Mouse (Mus musculus): ENCODE measurements around the gene Sdf2. TPM values are rescaled to one million over a fixed set of nuclear protein-coding genes. Genes with fewer than 3 reads are reported as not detected.
"Not testable (repeated sequence)": the region's sequence is repeated elsewhere in the genome, so short reads cannot be mapped to it uniquely, and the experiment has no call there.

Gene Sdf2
- polyA plus RNA-seq, 1 experiment from 2014 or later, result 58.0 TPM

DNA sequence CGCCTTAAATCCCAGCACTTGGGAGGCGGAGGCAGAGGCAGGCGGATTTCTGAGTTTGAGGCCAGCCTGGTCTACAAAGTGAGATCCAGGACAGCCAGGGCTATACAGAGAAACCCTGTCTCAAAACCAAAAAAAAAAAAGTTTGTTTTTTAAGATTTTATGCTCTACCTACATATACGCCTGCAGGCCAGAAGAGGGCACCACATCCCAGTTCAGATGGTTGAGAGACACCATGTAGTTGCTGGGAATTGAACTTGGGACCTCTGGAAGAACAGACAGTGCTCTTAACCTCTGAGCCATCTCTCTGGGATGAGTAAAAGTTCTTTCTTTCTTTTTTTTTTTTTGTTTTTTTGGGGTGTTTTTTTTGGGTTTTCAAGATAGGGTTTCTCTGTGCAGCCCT lies 30.6 kb downstream of the Sdf2 start:
- H3K9me3 ChIP-seq (replicated peaks; ENCODE audit: control insufficient read depth, low read length); H3K27me3 ChIP-seq (ENCODE audit: control insufficient read depth, insufficient read depth, low read length); H3K27ac ChIP-seq (ENCODE audit: low read length); H3K4me3 ChIP-seq (ENCODE audit: low read length); H3K4me1 ChIP-seq (ENCODE audit: control insufficient read depth, insufficient read depth, low read length); ATAC-seq (replicated peaks; ENCODE audit: extremely low read depth, insufficient read depth, low FRiP score); H3K9ac ChIP-seq (ENCODE audit: low read length); H3K4me2 ChIP-seq (ENCODE audit: low read depth, low read length): not testable (repeated sequence)
- peaks cover 83% of the 10 kb centered on the region for H3K36me3 ChIP-seq (ENCODE audit: control insufficient read depth, insufficient read depth)
- WGBS, result 93% methylated on average over 4 of the region's 4 CpGs

DNA sequence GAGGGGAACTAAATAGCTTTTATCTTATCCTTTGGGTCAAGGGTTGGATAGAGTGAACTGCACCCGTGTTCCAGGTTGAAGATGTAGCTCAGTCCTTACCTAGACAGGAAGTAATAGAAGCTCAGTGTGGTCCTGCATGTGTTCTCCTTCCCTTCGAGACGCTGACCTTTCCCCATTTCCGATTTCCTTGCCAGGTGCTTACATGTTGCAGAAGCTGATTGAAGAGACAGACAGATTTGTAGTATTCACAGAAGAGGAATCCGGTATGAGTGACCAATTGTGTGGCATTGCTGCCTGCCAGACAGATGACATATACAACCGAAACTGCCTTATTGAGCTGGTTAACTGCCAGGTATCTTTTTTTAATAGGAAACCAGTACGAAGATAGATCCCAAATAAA lies 33.3 kb downstream of the Sdf2 start:
- 77% methylated on average over 7 of the region's 7 CpGs for WGBS
- Histone ChIP-seq H3K9ac (ENCODE audit: low read length) (no peak overlapping the region), H3K9me3 (replicated peaks; ENCODE audit: control insufficient read depth, low read length) (no peaks in the 10 kb centered on the region), H3K36me3 (ENCODE audit: control insufficient read depth, insufficient read depth) (peaks cover 73% of the 10 kb centered on the region), H3K4me1 (ENCODE audit: control insufficient read depth, insufficient read depth, low read length) (no peaks in the 10 kb centered on the region), H3K27ac (ENCODE audit: low read length) (no peak overlapping the region), H3K4me3 (ENCODE audit: low read length) (no peak overlapping the region), H3K27me3 (ENCODE audit: control insufficient read depth, insufficient read depth, low read length) (no peaks in the 10 kb centered on the region), H3K4me2 (ENCODE audit: low read depth, low read length) (no peak overlapping the region)
- no peak; the same call in 1 of the 2 replicates for ATAC-seq (replicated peaks; ENCODE audit: extremely low read depth, insufficient read depth, low FRiP score)

DNA sequence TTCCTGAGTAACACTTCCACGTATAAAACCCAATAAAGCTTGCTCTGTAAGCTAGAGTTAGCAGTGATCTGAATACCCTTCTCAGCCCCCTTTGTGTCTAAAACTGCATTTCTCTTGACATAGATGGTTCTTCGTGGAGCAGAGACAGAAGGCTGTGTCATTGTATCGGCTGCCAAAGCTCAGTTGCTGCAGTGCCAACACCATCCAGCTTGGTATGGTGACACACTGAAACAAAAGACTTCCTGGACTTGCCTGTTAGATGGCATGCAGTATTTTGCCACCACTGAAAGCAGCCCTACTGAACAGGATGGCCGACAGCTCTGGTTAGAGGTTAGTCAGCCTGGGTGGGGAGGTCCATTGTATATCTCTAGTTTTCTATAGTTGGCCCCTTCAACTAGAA lies 34.0 kb downstream of the Sdf2 start:
- Histone ChIP-seq H3K4me1 (ENCODE audit: control insufficient read depth, insufficient read depth, low read length) (no peaks in the 10 kb centered on the region), H3K4me2 (ENCODE audit: low read depth, low read length) (no peak overlapping the region), H3K9ac (ENCODE audit: low read length) (no peak overlapping the region), H3K27me3 (ENCODE audit: control insufficient read depth, insufficient read depth, low read length) (no peaks in the 10 kb centered on the region), H3K9me3 (replicated peaks; ENCODE audit: control insufficient read depth, low read length) (no peaks in the 10 kb centered on the region), H3K36me3 (ENCODE audit: control insufficient read depth, insufficient read depth) (peaks cover 74% of the 10 kb centered on the region), H3K4me3 (ENCODE audit: low read length) (no peak overlapping the region), H3K27ac (ENCODE audit: low read length) (no peak overlapping the region)
- ATAC-seq (replicated peaks; ENCODE audit: extremely low read depth, insufficient read depth, low FRiP score), result no peak
- WGBS, result 87% methylated on average over 4 of the region's 4 CpGs

DNA sequence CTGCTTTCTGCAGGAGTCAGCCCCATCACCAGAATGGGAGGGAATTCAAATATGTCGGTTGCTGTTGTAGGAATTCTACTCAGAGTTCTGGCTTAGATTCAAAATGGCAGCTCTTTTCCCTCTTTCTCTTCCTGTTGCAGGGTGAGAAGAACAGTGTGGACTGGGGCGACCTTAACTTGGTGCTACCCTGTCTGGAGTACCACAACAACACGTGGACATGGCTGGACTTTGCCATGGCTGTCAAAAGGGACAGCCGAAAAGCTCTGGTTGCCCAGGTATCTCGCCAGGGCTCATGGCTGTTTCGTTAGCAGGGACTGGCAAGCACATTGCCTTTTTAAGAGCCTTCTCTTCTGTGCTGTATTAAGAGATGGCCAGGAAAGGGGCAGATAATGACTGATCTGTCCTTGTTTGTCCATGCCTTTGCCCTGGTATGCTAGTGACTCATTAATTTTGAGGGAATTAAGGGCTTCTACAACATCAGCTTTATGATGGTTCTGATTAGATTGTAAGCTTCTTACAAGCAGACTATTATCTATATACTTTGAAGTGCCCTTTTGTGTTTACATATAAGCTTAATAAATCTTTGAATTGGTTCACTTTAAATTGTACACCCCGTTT lies 43.7 kb downstream of the Sdf2 start:
- Histone ChIP-seq H3K27me3 (ENCODE audit: control insufficient read depth, insufficient read depth, low read length) (no peaks in the 10 kb centered on the region), H3K36me3 (ENCODE audit: control insufficient read depth, insufficient read depth) (peaks cover 58% of the 10 kb centered on the region), H3K4me1 (ENCODE audit: control insufficient read depth, insufficient read depth, low read length) (no peaks in the 10 kb centered on the region), H3K9me3 (replicated peaks; ENCODE audit: control insufficient read depth, low read length) (no peaks in the 10 kb centered on the region), H3K4me3 (ENCODE audit: low read length) (no peak overlapping the region), H3K9ac (ENCODE audit: low read length) (no peak overlapping the region), H3K4me2 (ENCODE audit: low read depth, low read length) (no peak overlapping the region), H3K27ac (ENCODE audit: low read length) (no peak overlapping the region)
- ATAC-seq (replicated peaks; ENCODE audit: extremely low read depth, insufficient read depth, low FRiP score), result no peak
- WGBS, result 87% methylated on average over 7 of the region's 7 CpGs

DNA sequence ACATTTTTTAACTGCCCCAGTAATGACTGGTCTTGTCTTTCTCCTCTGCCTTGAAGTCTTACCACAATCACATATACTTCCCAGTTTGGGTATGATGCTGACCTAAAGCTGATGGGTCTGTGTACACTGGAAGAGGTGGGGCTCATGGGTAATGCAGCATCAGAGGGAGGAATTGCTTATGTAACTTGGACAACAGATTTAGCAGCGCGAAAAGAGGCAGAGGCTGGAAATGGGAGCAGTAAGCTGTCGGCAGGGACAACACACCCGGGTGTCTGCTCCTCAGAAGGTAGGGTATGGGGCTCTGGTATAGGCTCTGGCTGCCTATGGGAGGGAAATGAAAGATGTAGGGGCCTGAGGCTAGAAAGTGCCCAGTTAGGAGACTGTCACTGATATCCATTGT lies 45.1 kb downstream of the Sdf2 start, which contains the start of gene BC030499:
Gene BC030499 (plus strand): TSS at position 188 of the 400 bp plus-strand sequence.
- Histone ChIP-seq H3K4me1 (ENCODE audit: control insufficient read depth, insufficient read depth, low read length) (no peaks in the 10 kb centered on the region), H3K4me3 (ENCODE audit: low read length) (no peak within 1 kb of the TSS), H3K4me2 (ENCODE audit: low read depth, low read length) (no peak within 1 kb of the TSS), H3K9ac (ENCODE audit: low read length) (no peak within 1 kb of the TSS), H3K27me3 (ENCODE audit: control insufficient read depth, insufficient read depth, low read length) (no peaks in the 10 kb centered on the region), H3K9me3 (replicated peaks; ENCODE audit: control insufficient read depth, low read length) (no peaks in the 10 kb centered on the region), H3K27ac (ENCODE audit: low read length) (no peak within 1 kb of the TSS), H3K36me3 (ENCODE audit: control insufficient read depth, insufficient read depth) (peaks cover 44% of the 10 kb centered on the region)
- ATAC-seq (replicated peaks; ENCODE audit: extremely low read depth, insufficient read depth, low FRiP score), result no peak
- 88% methylated on average over 4 of the region's 4 CpGs for WGBS

DNA sequence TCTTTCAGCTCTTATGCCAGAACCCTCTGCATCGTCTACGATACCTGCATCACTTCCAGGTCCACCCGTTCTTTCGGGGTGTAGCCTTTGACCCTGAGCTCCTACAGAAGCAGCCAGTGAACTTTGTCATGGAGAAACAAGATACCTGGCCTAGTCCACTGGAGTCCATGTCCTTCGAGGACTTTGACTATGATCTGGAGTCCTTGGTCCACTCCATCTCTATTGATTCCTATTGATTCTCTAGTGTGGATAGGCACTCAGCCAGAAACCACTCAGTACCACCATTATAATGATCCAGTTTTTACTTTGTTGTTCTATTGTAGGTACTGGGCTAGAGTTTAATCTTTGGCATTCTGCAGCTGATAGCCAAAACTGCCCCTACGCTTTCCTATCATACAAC lies 49.0 kb downstream of the Sdf2 start:
- no peak for ATAC-seq (replicated peaks; ENCODE audit: extremely low read depth, insufficient read depth, low FRiP score)

DNA sequence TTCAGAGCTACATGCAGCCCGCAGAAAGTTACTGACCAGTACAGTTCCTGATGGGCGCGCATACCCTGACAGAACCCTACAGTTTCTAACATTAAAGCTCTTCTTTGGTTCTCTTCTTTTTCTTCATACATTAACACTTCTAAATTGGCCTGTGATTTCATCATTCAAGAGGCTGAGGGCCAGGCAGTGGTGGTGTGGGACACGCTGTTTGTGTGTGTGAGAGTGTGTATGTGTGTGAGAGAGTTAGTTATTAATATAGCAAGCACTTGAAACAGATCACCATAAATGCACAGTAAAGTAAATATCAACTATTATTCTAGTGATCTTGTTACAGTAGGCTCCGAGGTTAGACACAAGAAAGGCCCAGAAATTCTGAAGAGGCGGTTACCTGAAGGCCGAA lies 55.4 kb downstream of the Sdf2 start:
- no peaks in the 10 kb centered on the region for H3K9me3 ChIP-seq (replicated peaks; ENCODE audit: control insufficient read depth, low read length)
- WGBS, result 60% methylated on average over 7 of the region's 7 CpGs
- no peaks in the 10 kb centered on the region for H3K27me3 ChIP-seq (ENCODE audit: control insufficient read depth, insufficient read depth, low read length)

More for the DNA sequence above, 49.0 kb downstream of the Sdf2 start:
- Histone ChIP-seq H3K27ac (ENCODE audit: low read length) (no peak overlapping the region), H3K4me1 (ENCODE audit: control insufficient read depth, insufficient read depth, low read length) (no peaks in the 10 kb centered on the region), H3K4me2 (ENCODE audit: low read depth, low read length) (no peak overlapping the region), H3K4me3 (ENCODE audit: low read length) (no peak overlapping the region), H3K9me3 (replicated peaks; ENCODE audit: control insufficient read depth, low read length) (no peaks in the 10 kb centered on the region), H3K9ac (ENCODE audit: low read length) (no peak overlapping the region), H3K36me3 (ENCODE audit: control insufficient read depth, insufficient read depth) (peaks cover 12% of the 10 kb centered on the region; the same call in 1 of the 2 replicates), H3K27me3 (ENCODE audit: control insufficient read depth, insufficient read depth, low read length) (no peaks in the 10 kb centered on the region)
- 90% methylated on average over 6 of the region's 6 CpGs for WGBS

DNA sequence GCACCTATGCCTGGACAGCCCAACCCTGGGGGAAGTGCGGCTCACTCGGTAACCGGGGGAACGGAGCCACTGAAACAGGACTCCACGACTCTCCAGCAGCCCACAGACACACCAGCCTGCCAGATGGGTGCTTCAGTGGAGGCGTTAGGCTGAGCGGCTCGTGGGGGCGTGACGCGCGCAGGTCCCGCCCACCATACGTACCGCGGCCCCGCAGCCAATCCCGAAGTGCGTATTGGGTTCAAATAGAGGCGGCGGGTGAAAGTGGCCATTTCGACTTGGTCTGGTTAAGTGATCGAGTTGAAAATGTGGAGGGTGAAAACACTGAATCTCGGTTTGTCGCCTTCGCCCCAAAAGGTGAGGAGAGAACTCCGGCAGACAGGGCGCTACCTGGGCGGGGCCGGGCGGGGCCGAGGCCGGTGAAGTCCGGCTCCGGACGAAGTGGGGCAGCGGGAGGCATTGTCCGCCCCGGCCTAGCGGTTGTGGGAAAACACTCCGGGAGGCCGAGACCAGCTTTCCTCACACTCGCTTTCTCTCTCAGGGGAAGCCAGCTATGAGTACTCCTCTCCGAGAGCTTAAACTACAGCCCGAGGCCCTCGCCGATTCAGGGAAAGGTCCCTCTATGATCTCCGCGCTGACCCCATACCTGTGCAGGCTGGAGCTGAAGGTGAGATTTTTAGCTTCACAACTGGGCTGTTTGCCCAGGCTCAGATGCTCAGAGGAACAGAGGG lies 56.0 kb downstream of the Sdf2 start, which contains the start of gene Spag5:
Gene Spag5 (plus strand): TSS at position 173 of the 728 bp plus-strand sequence.
- WGBS, result 0% methylated on average over 49 of the region's 49 CpGs
- peak within 1 kb of the TSS; percentile 73 for H3K27ac ChIP-seq (ENCODE audit: low read length)
- peak within 1 kb of the TSS; percentile 84 for H3K9ac ChIP-seq (ENCODE audit: low read length)
- H3K27me3 ChIP-seq (ENCODE audit: control insufficient read depth, insufficient read depth, low read length), result no peaks in the 10 kb centered on the region
- H3K4me3 ChIP-seq (ENCODE audit: low read length), result peak within 1 kb of the TSS; percentile 86
- peaks cover 11% of the 10 kb centered on the region; the same call in 1 of the 2 replicates for H3K4me1 ChIP-seq (ENCODE audit: control insufficient read depth, insufficient read depth, low read length)
- peak; percentile 99 for ATAC-seq (replicated peaks; ENCODE audit: extremely low read depth, insufficient read depth, low FRiP score)
- peak within 1 kb of the TSS; percentile 86 for H3K4me2 ChIP-seq (ENCODE audit: low read depth, low read length)
- H3K36me3 ChIP-seq (ENCODE audit: control insufficient read depth, insufficient read depth), result peaks cover 15% of the 10 kb centered on the region
- no peaks in the 10 kb centered on the region for H3K9me3 ChIP-seq (replicated peaks; ENCODE audit: control insufficient read depth, low read length)

More for the DNA sequence above, 55.4 kb downstream of the Sdf2 start:
- Histone ChIP-seq H3K36me3 (ENCODE audit: control insufficient read depth, insufficient read depth) (peaks cover 14% of the 10 kb centered on the region), H3K4me1 (ENCODE audit: control insufficient read depth, insufficient read depth, low read length) (0 out of 2 replicates have a peak, but pooled peaks cover 11% of the 10 kb centered on the region), H3K4me3 (ENCODE audit: low read length) (peak overlapping the region; percentile 86), H3K4me2 (ENCODE audit: low read depth, low read length) (peak overlapping the region; percentile 86), H3K27ac (ENCODE audit: low read length) (peak overlapping the region; percentile 63), H3K9ac (ENCODE audit: low read length) (peak overlapping the region; percentile 84)
- 0 out of 2 replicates have a peak, but pooled peaks have one; percentile 19 for ATAC-seq (replicated peaks; ENCODE audit: extremely low read depth, insufficient read depth, low FRiP score)

Measured in heart, embryonic 16.5 days (tissue).